Mouse (Mus musculus): ENCODE data around the gene Gfer. TPM values are rescaled to one million over a fixed set of nuclear protein-coding genes. Genes with fewer than 3 reads are reported as not detected.

Gfer gene
- polyA plus RNA-seq, 1 experiment from 2014 or later = 49.4 TPM

DNA sequence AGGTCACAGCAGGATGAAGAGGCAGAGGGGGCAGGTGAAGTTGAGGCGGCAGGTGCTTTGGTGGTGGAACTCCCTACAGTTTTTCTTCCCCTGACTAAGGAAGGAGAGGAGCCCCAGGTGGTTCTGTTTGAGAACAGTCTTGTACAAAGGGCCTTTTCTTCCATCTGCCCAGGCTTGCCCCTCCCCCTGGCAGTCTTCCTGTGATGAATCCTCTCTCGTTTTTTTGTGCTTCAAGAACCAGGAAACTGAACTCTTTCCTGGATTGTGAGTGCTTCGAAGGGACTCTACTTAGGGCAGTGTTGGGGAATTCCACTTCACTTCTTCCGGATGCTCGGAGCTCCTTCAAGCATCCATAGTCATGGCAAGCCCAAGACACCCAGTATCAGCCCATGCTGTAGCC is 2.0 kb upstream of the Gfer start:
- Histone ChIP-seq H3K9me3 (no peaks in the 10 kb centered on the region), H3K36me3 (peaks cover 48% of the 10 kb centered on the region), H3K4me3 (no peak overlapping the region), H3K27ac (no peak overlapping the region), H3K4me1 (peaks cover 20% of the 10 kb centered on the region), H3K27me3 (ENCODE audit: insufficient read depth, poor library complexity, severe bottlenecking) (0 out of 2 replicates have a peak, but pooled peaks cover 9% of the 10 kb centered on the region)
- no peak for DNase-seq (ENCODE audit: low spot score)
- WGBS = 26% methylated on average over 5 of the region's 5 CpGs

DNA sequence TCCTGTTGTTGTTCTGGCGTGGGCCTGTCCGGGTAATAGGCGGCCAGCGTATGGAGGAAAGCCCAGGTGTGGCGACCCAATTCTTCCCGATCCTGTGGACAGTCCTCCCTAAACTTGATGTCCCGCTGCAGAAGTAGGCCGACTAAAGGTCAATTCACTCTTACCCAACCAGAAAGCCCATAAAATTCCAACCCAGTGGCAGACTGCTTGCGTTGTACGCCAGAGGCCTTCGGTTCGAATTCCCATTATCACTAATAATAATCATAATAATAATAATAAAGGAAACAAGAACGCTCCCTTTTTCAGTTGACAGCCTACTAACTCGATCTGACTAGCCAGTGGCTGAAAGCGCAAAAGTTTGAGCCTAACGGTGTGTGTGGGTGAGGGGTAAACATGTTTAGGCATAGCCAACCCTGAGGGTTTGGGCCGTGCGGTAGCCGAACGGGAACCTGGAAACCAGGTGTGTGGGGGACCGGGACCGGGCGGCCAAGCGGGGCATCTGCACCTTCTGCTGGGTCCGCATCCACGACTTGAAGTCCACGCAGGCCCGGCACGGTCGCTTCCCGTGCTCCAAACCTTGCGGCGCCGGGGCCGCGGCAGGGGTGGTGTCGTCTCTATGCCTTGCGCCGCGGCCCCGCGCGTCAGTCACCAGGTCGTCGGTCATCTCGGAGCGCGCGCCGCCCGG is 488 bp downstream of the Gfer start:
- Histone ChIP-seq H3K27me3 (ENCODE audit: insufficient read depth, poor library complexity, severe bottlenecking) (peaks cover 29% of the 10 kb centered on the region), H3K9me3 (no peaks in the 10 kb centered on the region), H3K4me3 (peak overlapping the region; percentile 91), H3K4me1 (peaks cover 20% of the 10 kb centered on the region), H3K27ac (peak overlapping the region; percentile 93), H3K36me3 (peaks cover 35% of the 10 kb centered on the region)
- WGBS = 7% methylated on average over 44 of the region's 51 CpGs
- DNase-seq (ENCODE audit: low spot score) = no peak

DNA sequence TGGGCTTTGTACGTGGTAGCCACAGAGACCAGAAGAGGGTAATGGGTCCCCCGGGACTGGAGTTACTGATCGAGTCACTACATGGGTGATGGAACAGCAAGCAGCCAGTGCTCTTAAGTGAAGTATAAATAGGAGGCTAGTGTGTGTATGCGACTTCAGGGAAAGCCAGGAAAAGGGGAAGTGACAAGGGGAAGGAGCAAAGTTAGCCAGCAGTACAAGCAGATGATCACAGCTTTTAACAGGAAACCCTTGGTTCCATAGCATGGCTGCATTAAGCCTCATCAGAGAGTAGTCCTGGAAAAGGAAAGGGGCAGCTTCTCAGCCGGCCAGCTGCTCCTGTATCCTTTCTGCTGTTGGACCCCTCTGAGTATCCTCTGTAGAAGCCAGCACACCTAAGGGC is 3.6 kb downstream of the Gfer start:
- Histone ChIP-seq H3K4me3 (no peak overlapping the region), H3K9me3 (no peaks in the 10 kb centered on the region), H3K4me1 (peaks cover 34% of the 10 kb centered on the region), H3K27me3 (ENCODE audit: insufficient read depth, poor library complexity, severe bottlenecking) (peaks cover 53% of the 10 kb centered on the region), H3K27ac (no peak overlapping the region), H3K36me3 (peaks cover 23% of the 10 kb centered on the region)
- DNase-seq (ENCODE audit: low spot score) = no peak
- 90% methylated on average over 5 of the region's 5 CpGs for WGBS

DNA sequence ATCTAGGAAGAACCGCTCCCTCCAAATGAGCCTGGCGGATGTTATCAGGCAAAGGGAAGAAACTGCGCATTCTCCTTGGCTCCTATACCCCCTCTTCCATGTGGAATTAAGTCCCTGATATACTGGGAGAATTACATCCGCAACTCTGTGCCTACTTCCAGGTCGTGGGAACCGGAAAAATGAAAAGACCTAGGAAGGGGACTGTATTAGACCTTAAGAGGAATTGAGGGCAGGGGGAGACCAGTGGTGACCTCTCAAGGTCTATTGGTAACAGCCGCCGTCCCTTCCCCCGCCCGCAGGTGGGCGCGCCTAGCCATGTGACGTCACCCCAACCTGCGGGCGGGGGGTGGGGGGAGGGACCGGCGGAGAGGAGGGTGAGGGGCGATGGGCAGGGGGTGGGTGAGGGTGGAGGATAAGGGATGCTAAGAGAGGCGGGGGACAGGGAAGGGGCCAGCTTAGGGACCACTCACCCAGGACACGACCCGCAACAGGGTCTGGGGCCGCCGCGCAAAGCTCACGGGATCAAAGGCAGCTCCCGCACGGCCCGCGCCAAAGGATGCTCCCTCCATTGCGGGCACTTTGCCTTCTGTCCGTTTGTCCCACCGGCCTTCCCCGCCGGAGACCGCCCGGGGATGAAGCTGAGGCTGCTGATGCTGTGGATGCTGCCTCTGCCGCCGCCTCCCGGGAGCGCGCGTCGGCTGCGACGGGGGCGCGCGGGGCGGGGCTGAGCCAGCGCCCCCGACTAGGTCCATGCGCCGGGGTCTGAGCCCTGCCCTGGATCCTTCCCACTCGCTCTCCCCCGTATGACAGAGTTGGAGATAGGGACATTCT is 6.5 kb downstream of the Gfer start, which contains the start of gene Syngr3:
Gene Syngr3 (minus strand): TSS at position 705 of the 831 bp plus-strand sequence.
- H3K27me3 ChIP-seq (ENCODE audit: insufficient read depth, poor library complexity, severe bottlenecking) = peaks cover 73% of the 10 kb centered on the region
- peaks cover 29% of the 10 kb centered on the region for H3K4me1 ChIP-seq
- peaks cover 23% of the 10 kb centered on the region for H3K36me3 ChIP-seq
- peak within 1 kb of the TSS; percentile 22; the same call in 1 of the 2 replicates for H3K27ac ChIP-seq
- no peaks in the 10 kb centered on the region for H3K9me3 ChIP-seq
- under 1% methylated on average over 53 of the region's 55 CpGs for WGBS
- no peak for DNase-seq (ENCODE audit: low spot score)
- H3K4me3 ChIP-seq = peak within 1 kb of the TSS; percentile 67

DNA sequence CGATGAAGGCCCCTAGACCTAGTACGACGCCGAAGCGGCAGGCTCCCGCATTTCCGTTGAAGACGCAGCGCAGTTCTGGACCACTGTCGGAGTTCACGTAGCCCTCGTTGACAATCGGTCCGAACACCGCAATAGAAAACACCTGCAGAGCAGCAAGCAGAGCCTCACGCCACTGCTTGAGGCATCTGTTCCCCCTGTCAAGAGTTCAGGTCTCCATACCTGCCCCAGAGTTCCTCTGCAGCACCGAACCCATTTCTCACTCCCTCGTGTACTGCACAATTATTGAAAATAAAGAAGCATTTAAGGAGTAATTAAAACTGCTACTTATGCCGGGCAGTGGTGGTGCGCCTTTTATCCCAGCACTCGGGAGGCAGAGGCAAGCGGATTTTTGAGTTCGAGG is 8.4 kb downstream of the Gfer start:
- Histone ChIP-seq H3K4me3 (peak overlapping the region; percentile 52), H3K27me3 (ENCODE audit: insufficient read depth, poor library complexity, severe bottlenecking) (peaks cover 66% of the 10 kb centered on the region)
- WGBS = 18% methylated on average over 23 of the region's 23 CpGs

DNA sequence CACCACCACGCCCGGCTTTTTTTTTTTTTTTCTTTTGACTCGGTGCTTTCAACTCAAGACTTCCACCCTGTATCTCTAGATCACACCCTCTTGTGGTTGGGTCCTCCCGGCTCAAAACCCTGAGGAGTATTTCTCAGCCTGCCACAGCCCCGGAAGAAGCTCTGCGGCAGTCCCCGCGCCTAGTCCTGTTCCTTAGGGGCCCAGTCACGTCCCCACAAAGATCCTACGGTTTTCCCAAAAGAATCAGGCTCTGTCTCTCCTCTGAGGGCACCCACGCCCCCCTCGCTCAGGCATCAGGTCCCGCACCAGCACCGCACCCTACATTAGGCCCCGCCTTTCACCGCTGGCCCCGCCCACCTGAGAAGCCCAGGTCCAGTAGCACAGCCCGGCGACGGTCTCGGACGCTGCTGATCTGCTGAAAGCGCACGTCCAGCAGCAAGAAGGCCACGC is 8.8 kb downstream of the Gfer start:
- Histone ChIP-seq H3K9me3 (no peaks in the 10 kb centered on the region), H3K27ac (0 out of 2 replicates have a peak overlapping the region, but pooled peaks have one; percentile 36), H3K4me3 (peak overlapping the region; percentile 52), H3K27me3 (ENCODE audit: insufficient read depth, poor library complexity, severe bottlenecking) (peaks cover 63% of the 10 kb centered on the region), H3K4me1 (peaks cover 29% of the 10 kb centered on the region), H3K36me3 (peaks cover 7% of the 10 kb centered on the region)
- 1% methylated on average over 25 of the region's 25 CpGs for WGBS
- DNase-seq (ENCODE audit: low spot score) = no peak

More for the DNA sequence above, 8.4 kb downstream of the Gfer start:
- peaks cover 29% of the 10 kb centered on the region for H3K4me1 ChIP-seq
- no peaks in the 10 kb centered on the region for H3K9me3 ChIP-seq
- DNase-seq (ENCODE audit: low spot score) = no peak
- H3K36me3 ChIP-seq = peaks cover 9% of the 10 kb centered on the region
- H3K27ac ChIP-seq = 0 out of 2 replicates have a peak overlapping the region, but pooled peaks have one; percentile 36

- H3K27ac ChIP-seq = no peak overlapping the region
- WGBS = 26% methylated on average over 16 of the region's 16 CpGs
- H3K4me1 ChIP-seq = peaks cover 29% of the 10 kb centered on the region
- H3K9me3 ChIP-seq = no peaks in the 10 kb centered on the region
- no peak for DNase-seq (ENCODE audit: low spot score)
- peaks cover 10% of the 10 kb centered on the region for H3K36me3 ChIP-seq
- H3K4me3 ChIP-seq = peak overlapping the region; percentile 36
- peaks cover 58% of the 10 kb centered on the region for H3K27me3 ChIP-seq (ENCODE audit: insufficient read depth, poor library complexity, severe bottlenecking)
These were observed 9.4 kb downstream of the Gfer start for GRCm38 (mm10) chr17:24686514-24686913.

- peaks cover 23% of the 10 kb centered on the region for H3K4me1 ChIP-seq
- H3K27ac ChIP-seq = no peak overlapping the region
- WGBS = 90% methylated on average over 24 of the region's 24 CpGs
- H3K27me3 ChIP-seq (ENCODE audit: insufficient read depth, poor library complexity, severe bottlenecking) = no peaks in the 10 kb centered on the region
- no peak for DNase-seq (ENCODE audit: low spot score)
- H3K36me3 ChIP-seq = peaks cover 61% of the 10 kb centered on the region
- H3K9me3 ChIP-seq = no peaks in the 10 kb centered on the region
- H3K4me3 ChIP-seq = no peak overlapping the region
These were observed 18.4 kb downstream of the Gfer start for GRCm38 (mm10) chr17:24677500-24678080.

GRCm38 (mm10) chr17:24676877-24677276 is 19.1 kb downstream of the Gfer start:
- WGBS = 93% methylated on average over 5 of the region's 5 CpGs
- Histone ChIP-seq H3K36me3 (peaks cover 56% of the 10 kb centered on the region), H3K27me3 (ENCODE audit: insufficient read depth, poor library complexity, severe bottlenecking) (no peaks in the 10 kb centered on the region)

DNA sequence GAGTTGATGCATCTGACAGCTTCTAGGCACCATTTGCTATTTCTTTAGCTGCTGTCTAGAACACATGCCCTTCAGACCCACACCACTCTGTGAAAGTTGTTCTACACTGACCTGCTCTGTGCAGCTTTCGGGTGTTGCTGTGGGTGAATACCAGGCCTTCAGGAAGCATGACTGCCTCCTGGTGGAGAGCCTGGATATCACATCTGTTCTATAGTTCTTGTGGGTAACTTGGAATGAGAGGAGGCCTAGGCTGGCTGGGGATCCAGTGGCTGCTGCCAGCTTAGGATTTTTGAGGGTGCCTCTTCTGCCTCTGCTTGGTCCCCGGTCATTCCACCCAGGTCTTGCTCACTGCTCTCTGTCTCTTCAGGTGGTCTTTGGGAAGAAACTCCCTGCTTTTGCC is 19.8 kb downstream of the Gfer start:
- no peak overlapping the region for H3K27ac ChIP-seq
- WGBS = 60% methylated on average over 2 of the region's 2 CpGs
- H3K4me3 ChIP-seq = no peak overlapping the region
- peaks cover 37% of the 10 kb centered on the region for H3K4me1 ChIP-seq
- no peak for DNase-seq (ENCODE audit: low spot score)
- H3K9me3 ChIP-seq = no peaks in the 10 kb centered on the region
- no peaks in the 10 kb centered on the region for H3K27me3 ChIP-seq (ENCODE audit: insufficient read depth, poor library complexity, severe bottlenecking)
- peaks cover 49% of the 10 kb centered on the region for H3K36me3 ChIP-seq

More at GRCm38 (mm10) chr17:24676877-24677276, 19.1 kb downstream of the Gfer start:
- Histone ChIP-seq H3K4me1 (peaks cover 30% of the 10 kb centered on the region), H3K4me3 (no peak overlapping the region), H3K9me3 (no peaks in the 10 kb centered on the region), H3K27ac (no peak overlapping the region)
- no peak for DNase-seq (ENCODE audit: low spot score)

DNA sequence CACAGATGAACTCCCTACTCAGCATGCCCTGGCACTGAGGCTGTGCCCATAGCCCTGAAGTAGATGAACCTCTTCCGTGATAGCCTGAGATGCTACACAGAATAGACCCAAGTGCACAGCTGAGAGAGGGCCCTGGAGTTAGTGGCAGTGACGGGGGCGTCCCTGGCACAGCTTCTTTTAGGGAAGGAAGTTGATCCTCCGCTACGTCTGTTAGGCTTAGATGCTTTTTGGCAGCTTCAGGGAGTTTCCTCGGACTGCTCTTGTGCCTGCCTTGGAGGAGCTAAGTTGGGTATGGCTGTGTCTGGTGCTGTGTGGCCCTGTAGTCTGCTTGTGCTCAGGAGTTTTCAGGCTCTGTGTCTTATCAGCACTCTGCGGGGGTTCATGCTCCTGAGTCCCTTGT is 21.7 kb downstream of the Gfer start:
- peaks cover 51% of the 10 kb centered on the region for H3K4me1 ChIP-seq
- H3K27ac ChIP-seq = no peak overlapping the region
- WGBS = 74% methylated on average over 7 of the region's 7 CpGs
- no peaks in the 10 kb centered on the region for H3K27me3 ChIP-seq (ENCODE audit: insufficient read depth, poor library complexity, severe bottlenecking)
- no peaks in the 10 kb centered on the region for H3K9me3 ChIP-seq
- H3K4me3 ChIP-seq = no peak overlapping the region
- DNase-seq (ENCODE audit: low spot score) = no peak
- peaks cover 30% of the 10 kb centered on the region for H3K36me3 ChIP-seq

- 26% methylated on average over 5 of the region's 5 CpGs for WGBS
- DNase-seq (ENCODE audit: low spot score) = no peak
- Histone ChIP-seq H3K27me3 (ENCODE audit: insufficient read depth, poor library complexity, severe bottlenecking) (no peaks in the 10 kb centered on the region), H3K4me1 (peaks cover 57% of the 10 kb centered on the region), H3K4me3 (0 out of 2 replicates have a peak overlapping the region, but pooled peaks have one; percentile 15), H3K9me3 (no peaks in the 10 kb centered on the region), H3K27ac (no peak overlapping the region), H3K36me3 (peaks cover 8% of the 10 kb centered on the region)
These were observed 23.8 kb downstream of the Gfer start for GRCm38 (mm10) chr17:24672141-24672540.
